Mouse (Mus musculus) heart, embryonic 12.5 days (tissue): ENCODE measurements around the gene Gm10135. TPM values are rescaled to one million over a fixed set of nuclear protein-coding genes. Genes with fewer than 3 reads are reported as not detected.
A peak's percentile ranks its signal among the peaks of the same experiment; 100 is the strongest.

ENCODE experiments used
- ATAC-seq: fragments of 200-750 bp; cut with Nextera tagmentation; 2 replicates; pipeline ENCODE4 v1.8.0; 2017; ENCODE audit warnings: moderate TSS enrichment, moderate library complexity; ENCODE audit not compliant: insufficient number of reproducible peaks, low FRiP score
- H3K27ac ChIP-seq: fragments of 300-500 bp; sonication (generic); 2 replicates; pipeline ENCODE4 v1.5.1; 2016; ENCODE audit warnings: mild to moderate bottlenecking, moderate library complexity; ENCODE audit not compliant: poor library complexity, severe bottlenecking
- H3K27me3 ChIP-seq: fragments of 300-500 bp; sonication (generic); replicated peaks from 2 replicates; pipeline ENCODE4 v1.6.1; 2016; ENCODE audit warnings: mild to moderate bottlenecking, moderate library complexity
- H3K36me3 ChIP-seq: fragments of 300-500 bp; sonication (generic); 2 replicates; pipeline ENCODE4 v1.6.1; 2016; ENCODE audit warnings: mild to moderate bottlenecking, moderate library complexity
- H3K4me1 ChIP-seq: fragments of 300-500 bp; sonication (generic); replicated peaks from 2 replicates; pipeline ENCODE4 v1.6.1; 2016; ENCODE audit warnings: mild to moderate bottlenecking
- H3K4me2 ChIP-seq: fragments of 300-500 bp; sonication (generic); 2 replicates; pipeline ENCODE4 v1.6.1; 2016; ENCODE audit warnings: mild to moderate bottlenecking, moderate library complexity
- H3K4me3 ChIP-seq: fragments of 300-500 bp; sonication (generic); 2 replicates; pipeline ENCODE4 v1.5.1; 2016; ENCODE audit warnings: mild to moderate bottlenecking
- H3K9ac ChIP-seq: fragments of 300-500 bp; sonication (generic); 2 replicates; pipeline ENCODE4 v1.6.1; 2016; ENCODE audit warnings: mild to moderate bottlenecking, moderate library complexity
- H3K9me3 ChIP-seq: fragments of 300-500 bp; sonication (generic); replicated peaks from 2 replicates; pipeline ENCODE4 v1.6.1; 2016; ENCODE audit warnings: mild to moderate bottlenecking, moderate library complexity
- WGBS: fragments of 180-500 bp; shearing (Covaris S2); methylation state at CpG from one replicate; pipeline ENCODE4 v1.1.7; 2016; 5-methylcytosine and 5-hydroxymethylcytosine counted together
- polyA plus RNA-seq: library from polyadenylated mRNA; unstranded; fragments of >200 nt; fragmentation: Nextera tagmentation; extraction: Ambion mirVana; gene quantifications from 2 replicates; pipeline ENCODE4 v1.2.1, GENCODE M21; 2016

Gene Gm10135
- polyA plus RNA-seq, 1 experiment from 2014 or later: not detected

DNA sequence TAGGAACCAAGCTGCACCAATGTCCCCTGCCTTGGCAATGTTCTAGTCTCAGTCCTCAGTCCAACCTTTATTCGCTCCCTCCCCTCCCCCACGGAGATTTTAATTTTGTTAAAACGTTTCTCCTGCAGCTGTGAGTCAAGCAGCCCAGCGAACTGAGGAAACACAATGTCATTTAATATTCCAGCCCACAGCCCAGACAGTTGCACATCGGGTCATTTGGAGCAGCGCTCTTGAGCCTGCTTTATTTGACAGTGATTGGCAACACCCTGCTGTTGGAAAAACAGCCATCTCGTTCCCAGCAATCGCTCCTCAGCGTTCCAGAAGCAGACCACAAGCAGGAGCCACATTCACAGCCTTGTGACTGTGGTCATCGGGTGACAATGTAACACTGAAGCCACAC, 20.9 kb upstream of the Gm10135 start:
- peaks cover 1% of the 10 kb centered on the region for H3K4me1 ChIP-seq
- no peak for ATAC-seq
- no peaks in the 10 kb centered on the region for H3K36me3 ChIP-seq
- H3K27ac ChIP-seq: no peak overlapping the region
- WGBS: 37% methylated on average over 10 of the region's 10 CpGs
- H3K9me3 ChIP-seq: no peaks in the 10 kb centered on the region
- H3K27me3 ChIP-seq: no peaks in the 10 kb centered on the region
- H3K4me2 ChIP-seq: peak overlapping the region; percentile 2; the same call in 1 of the 2 replicates
- H3K4me3 ChIP-seq: no peak overlapping the region
- no peak overlapping the region for H3K9ac ChIP-seq

GRCm38 (mm10) chr5:72994928-72995327, 20.4 kb upstream of the Gm10135 start:
- Histone ChIP-seq H3K36me3 (no peaks in the 10 kb centered on the region), H3K27ac (no peak overlapping the region), H3K27me3 (no peaks in the 10 kb centered on the region), H3K4me1 (peaks cover 6% of the 10 kb centered on the region), H3K9me3 (no peaks in the 10 kb centered on the region), H3K4me3 (no peak overlapping the region), H3K9ac (no peak overlapping the region), H3K4me2 (no peak overlapping the region)
- ATAC-seq: no peak
- 66% methylated on average over 2 of the region's 2 CpGs for WGBS

DNA sequence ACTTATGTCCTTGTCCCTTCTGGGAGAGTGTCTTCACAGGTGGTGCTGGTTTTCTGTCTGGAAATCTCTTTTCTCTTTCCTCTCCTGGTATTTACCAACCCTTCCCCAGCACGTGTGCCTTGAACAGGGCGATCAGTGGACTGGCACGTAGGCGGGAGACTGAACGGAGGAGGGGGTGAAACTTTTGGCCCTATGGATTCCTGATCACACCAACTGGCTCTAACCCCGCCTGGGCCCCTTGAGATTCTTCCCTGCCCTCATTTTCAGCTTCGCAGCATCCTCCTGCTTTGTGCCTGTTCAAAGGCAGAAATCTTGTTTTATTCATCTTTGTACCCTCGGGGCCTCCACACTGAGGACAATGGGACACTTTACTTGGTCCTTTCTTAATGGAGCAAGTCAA, 19.9 kb upstream of the Gm10135 start:
- no peak for ATAC-seq
- Histone ChIP-seq H3K9ac (no peak overlapping the region), H3K27ac (no peak overlapping the region), H3K4me2 (no peak overlapping the region), H3K27me3 (no peaks in the 10 kb centered on the region), H3K9me3 (no peaks in the 10 kb centered on the region), H3K36me3 (no peaks in the 10 kb centered on the region), H3K4me1 (peaks cover 8% of the 10 kb centered on the region), H3K4me3 (no peak overlapping the region)
- WGBS: 76% methylated on average over 8 of the region's 8 CpGs

DNA sequence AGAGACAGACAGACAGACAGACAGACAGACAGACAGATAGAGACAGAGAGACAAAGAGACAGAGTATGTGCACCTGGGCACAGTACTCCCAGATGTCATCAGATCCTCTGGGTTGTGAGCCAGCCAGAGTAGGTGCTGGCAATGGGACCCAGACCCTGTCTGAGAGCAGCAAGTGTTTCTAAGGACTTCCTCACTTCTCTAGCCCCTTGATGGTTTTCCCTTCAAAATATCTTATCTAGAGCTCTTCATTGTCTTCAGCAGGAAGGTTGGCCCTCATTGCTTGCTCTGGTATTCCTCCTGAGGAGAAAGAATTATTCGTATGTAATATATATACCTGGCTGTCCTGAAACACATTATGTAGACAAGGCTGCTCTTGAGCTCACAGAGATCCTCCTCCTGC, 18.0 kb upstream of the Gm10135 start:
- Histone ChIP-seq H3K27ac (no peak overlapping the region), H3K4me2 (no peak overlapping the region), H3K27me3 (no peaks in the 10 kb centered on the region), H3K4me3 (no peak overlapping the region), H3K9me3 (no peaks in the 10 kb centered on the region), H3K36me3 (no peaks in the 10 kb centered on the region), H3K4me1 (peaks cover 8% of the 10 kb centered on the region), H3K9ac (no peak overlapping the region)
- 61% methylated on average over 1 of the region's 1 CpGs for WGBS
- no peak for ATAC-seq

DNA sequence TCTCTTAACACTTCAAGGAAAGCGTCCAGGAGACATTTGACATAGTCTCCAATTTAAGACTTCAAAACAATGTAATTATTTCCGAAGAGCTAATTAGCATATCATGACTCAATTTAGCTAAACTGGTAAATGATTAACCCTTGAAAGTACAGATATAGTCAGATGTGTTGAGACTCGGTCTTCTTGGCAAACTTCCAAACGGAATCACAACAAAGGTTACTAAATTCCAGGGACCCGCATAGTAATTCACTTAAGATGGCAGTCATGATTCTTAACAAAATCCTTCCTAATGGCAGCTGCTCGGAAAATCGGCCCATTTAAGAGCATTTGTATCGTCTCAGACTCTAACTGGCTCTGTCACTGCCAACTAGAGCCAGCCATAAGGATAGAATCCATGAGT, 15.3 kb upstream of the Gm10135 start:
- Histone ChIP-seq H3K36me3 (no peaks in the 10 kb centered on the region), H3K9me3 (no peaks in the 10 kb centered on the region), H3K9ac (no peak overlapping the region), H3K27me3 (no peaks in the 10 kb centered on the region), H3K27ac (no peak overlapping the region), H3K4me2 (no peak overlapping the region), H3K4me1 (peaks cover 8% of the 10 kb centered on the region), H3K4me3 (no peak overlapping the region)
- 72% methylated on average over 8 of the region's 8 CpGs for WGBS
- ATAC-seq: no peak

- ATAC-seq: no peak
- H3K27me3 ChIP-seq: no peaks in the 10 kb centered on the region
- WGBS: 78% methylated on average over 7 of the region's 7 CpGs
- H3K4me2 ChIP-seq: no peak overlapping the region
- no peaks in the 10 kb centered on the region for H3K36me3 ChIP-seq
- H3K9ac ChIP-seq: no peak overlapping the region
- H3K27ac ChIP-seq: no peak overlapping the region
- H3K9me3 ChIP-seq: no peaks in the 10 kb centered on the region
- H3K4me1 ChIP-seq: peaks cover 8% of the 10 kb centered on the region
- no peak overlapping the region for H3K4me3 ChIP-seq
Measured at GRCm38 (mm10) chr5:72987786-72988185, 13.3 kb upstream of the Gm10135 start.

DNA sequence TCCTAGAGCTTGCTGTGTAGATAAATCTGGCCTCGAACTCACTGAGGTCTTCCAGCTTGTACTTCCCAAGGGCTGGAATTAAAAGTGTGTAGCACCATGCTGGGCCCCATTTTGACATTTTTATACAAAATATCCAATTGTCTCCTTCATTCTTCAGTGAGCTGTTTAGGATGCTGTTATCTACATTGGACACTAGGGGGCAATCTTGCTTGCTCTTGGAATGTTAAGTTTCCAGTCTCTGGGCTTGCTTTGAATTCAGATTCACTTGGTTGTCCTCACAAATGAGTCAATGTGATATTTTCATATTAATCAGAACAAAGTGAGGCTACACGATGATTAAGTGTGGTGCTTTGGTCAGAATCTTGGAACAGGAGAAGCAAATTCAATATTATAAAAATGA, 9.6 kb upstream of the Gm10135 start:
- no peak overlapping the region for H3K27ac ChIP-seq
- no peak overlapping the region for H3K4me2 ChIP-seq
- H3K9me3 ChIP-seq: no peaks in the 10 kb centered on the region
- H3K27me3 ChIP-seq: no peaks in the 10 kb centered on the region
- 15% methylated on average over 2 of the region's 2 CpGs for WGBS
- H3K4me3 ChIP-seq: no peak overlapping the region
- H3K4me1 ChIP-seq: no peaks in the 10 kb centered on the region
- no peak for ATAC-seq
- H3K9ac ChIP-seq: no peak overlapping the region
- peaks cover 19% of the 10 kb centered on the region for H3K36me3 ChIP-seq

DNA sequence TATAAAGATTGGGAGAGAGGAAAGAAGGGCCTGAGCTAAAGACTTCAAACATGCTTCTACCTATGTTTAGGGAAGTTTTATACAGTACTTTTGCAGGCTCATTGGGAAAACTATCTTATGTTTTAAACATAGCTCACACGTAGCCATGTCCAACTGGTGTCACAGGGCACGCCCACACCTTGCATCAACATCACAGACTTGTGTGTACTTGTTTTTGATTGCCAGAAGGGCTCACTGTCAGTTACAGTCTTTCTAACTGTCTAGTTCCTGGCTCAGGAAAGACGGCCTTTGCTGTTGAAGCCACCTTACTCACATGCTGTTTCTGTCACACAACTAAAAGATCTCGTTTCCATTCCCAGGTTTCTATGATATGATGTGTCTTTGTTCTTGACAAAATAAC, 2.0 kb upstream of the Gm10135 start:
- no peak overlapping the region for H3K4me3 ChIP-seq
- no peaks in the 10 kb centered on the region for H3K27me3 ChIP-seq
- peaks cover 62% of the 10 kb centered on the region for H3K36me3 ChIP-seq
- no peak overlapping the region for H3K27ac ChIP-seq
- 82% methylated on average over 4 of the region's 4 CpGs for WGBS
- H3K9me3 ChIP-seq: no peaks in the 10 kb centered on the region
- H3K4me2 ChIP-seq: no peak overlapping the region
- H3K9ac ChIP-seq: no peak overlapping the region
- peaks cover 12% of the 10 kb centered on the region for H3K4me1 ChIP-seq
- ATAC-seq: no peak

GRCm38 (mm10) chr5:72975996-72976395, 1.5 kb upstream of the Gm10135 start:
- WGBS: 87% methylated on average over 6 of the region's 6 CpGs

GRCm38 (mm10) chr5:72972934-72973333, 1.6 kb downstream of the Gm10135 start:
- Histone ChIP-seq H3K27me3 (no peaks in the 10 kb centered on the region), H3K4me3 (no peak overlapping the region), H3K4me2 (no peak overlapping the region), H3K4me1 (peaks cover 14% of the 10 kb centered on the region), H3K9me3 (no peaks in the 10 kb centered on the region), H3K27ac (no peak overlapping the region), H3K9ac (no peak overlapping the region), H3K36me3 (peaks cover 67% of the 10 kb centered on the region)
- ATAC-seq: no peak
- 59% methylated on average over 5 of the region's 5 CpGs for WGBS

More at GRCm38 (mm10) chr5:72975996-72976395, 1.5 kb upstream of the Gm10135 start:
- Histone ChIP-seq H3K4me1 (peaks cover 14% of the 10 kb centered on the region), H3K9me3 (no peaks in the 10 kb centered on the region), H3K36me3 (peaks cover 61% of the 10 kb centered on the region), H3K9ac (no peak overlapping the region), H3K4me2 (no peak overlapping the region), H3K27ac (no peak overlapping the region), H3K27me3 (no peaks in the 10 kb centered on the region), H3K4me3 (no peak overlapping the region)
- no peak for ATAC-seq

DNA sequence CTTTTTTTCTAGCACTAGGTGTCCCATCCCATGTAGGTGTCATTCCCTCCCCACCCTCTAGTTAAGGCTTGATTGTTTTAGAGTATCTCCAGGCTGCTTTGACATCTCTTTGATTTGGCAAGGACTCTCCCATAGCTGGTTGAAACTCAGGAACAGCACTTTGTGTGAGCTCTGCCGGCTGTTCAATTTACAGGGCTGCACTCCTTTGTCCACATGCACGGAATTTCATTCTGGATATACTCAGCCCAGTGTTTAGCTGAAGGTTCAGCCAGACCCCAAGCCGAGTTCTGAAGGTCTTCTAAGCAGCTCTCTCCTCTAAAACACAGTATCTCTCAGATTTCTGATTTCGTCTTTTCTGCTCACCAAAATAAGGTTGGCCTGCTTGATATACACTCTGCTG, 2.1 kb downstream of the Gm10135 start:
- H3K4me3 ChIP-seq: no peak overlapping the region
- WGBS: 65% methylated on average over 4 of the region's 4 CpGs
- H3K4me2 ChIP-seq: no peak overlapping the region
- no peak for ATAC-seq
- peaks cover 66% of the 10 kb centered on the region for H3K36me3 ChIP-seq
- H3K9me3 ChIP-seq: no peaks in the 10 kb centered on the region
- H3K27me3 ChIP-seq: no peaks in the 10 kb centered on the region
- no peak overlapping the region; the same call in 1 of the 2 replicates for H3K27ac ChIP-seq
- H3K4me1 ChIP-seq: peaks cover 14% of the 10 kb centered on the region
- no peak overlapping the region for H3K9ac ChIP-seq

DNA sequence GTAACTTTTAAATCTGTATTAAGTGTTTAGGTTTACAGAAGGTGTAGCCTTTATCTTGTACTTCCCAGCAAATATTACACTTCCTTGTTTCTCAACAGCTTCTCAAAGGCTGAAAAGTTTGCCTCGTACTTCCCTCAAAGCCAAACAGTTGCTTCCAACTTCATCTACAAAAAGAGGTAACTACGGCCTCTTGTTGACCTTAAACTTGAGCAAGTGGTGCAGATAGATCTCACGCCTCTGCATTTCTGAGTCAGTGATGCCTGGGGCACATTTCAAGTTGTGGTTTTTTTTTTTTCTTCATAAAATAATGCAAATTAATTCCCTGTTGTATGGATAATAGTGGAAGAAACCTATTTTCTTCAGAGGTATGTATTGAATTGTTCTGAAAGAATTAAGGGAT, 8.8 kb downstream of the Gm10135 start:
- Histone ChIP-seq H3K9ac (no peak overlapping the region), H3K36me3 (peaks cover 50% of the 10 kb centered on the region), H3K4me3 (no peak overlapping the region), H3K27me3 (no peaks in the 10 kb centered on the region), H3K4me2 (no peak overlapping the region), H3K27ac (no peak overlapping the region), H3K4me1 (no peaks in the 10 kb centered on the region), H3K9me3 (no peaks in the 10 kb centered on the region)
- WGBS: 88% methylated on average over 3 of the region's 3 CpGs
- no peak for ATAC-seq
